Mouse (Mus musculus): ENCODE results near the gene Cd3g. TPM values are rescaled to one million over a fixed set of nuclear protein-coding genes. Genes with fewer than 3 reads are reported as not detected.

The Cd3g gene
- polyA plus RNA-seq, 1 experiment from 2014 or later, result 0.63 TPM

DNA sequence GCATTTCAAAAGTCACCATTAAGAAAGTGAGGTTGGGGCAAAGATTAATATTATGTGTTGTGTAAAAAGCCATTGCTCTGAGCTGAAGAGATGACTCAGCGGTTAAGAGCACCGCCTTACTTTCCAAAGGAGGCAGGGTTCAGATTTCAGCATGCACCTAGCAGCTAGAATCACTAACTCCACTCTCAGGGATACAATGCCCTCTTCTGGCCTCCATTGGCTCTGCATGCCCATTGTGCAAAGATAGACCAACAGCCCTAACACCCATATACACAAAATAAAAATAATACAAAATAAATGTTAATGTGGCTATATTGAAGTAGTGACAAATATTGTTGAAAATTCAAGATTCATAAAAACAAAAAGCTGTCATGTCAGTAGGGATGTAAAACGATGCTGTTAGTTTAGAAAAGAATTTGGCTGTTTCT, 13.4 kb downstream of the Cd3g start:
- ATAC-seq, result peak; percentile 38
- TF ChIP-seq EP300 (IDR thresholded peaks at IDR 0.05) (peak; percentile 31; the same call in 1 of the 2 replicates), CTCF (IDR thresholded peaks at IDR 0.05) (peak; percentile 83)

DNA sequence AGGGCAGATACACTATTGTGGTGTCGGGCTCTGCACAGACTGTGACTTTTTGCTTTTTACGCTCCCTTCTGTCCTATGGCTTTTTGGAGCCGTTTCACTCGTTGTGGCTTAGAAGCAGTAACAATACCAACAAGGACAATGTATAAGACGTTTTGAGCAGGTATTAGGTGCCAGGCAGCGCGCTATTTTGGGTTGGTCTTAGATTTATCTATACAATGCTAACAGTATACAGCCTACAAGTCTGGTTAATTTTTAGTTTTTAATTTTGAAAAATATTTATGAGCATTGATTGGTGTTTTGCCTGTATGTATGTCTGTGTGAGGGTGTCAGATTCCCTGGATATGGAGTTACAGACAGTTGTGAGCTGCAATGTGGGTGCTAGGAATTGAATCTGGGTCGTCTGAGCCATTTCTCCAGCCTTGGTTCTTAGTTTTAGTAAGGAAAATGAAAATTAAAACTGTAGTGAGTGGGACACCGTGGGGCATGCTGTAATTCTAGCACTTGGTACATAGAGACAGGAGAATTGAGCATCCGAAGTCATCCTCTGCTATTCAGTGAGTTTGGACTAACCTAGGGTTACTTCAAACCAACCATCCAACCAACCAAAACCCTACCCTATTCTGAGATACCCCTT, 14.3 kb downstream of the Cd3g start:
- no peaks in the 10 kb centered on the region for H3K36me3 ChIP-seq (ENCODE audit: insufficient read depth, low read length)
- no peak overlapping the region for H3K9ac ChIP-seq (replicated peaks; ENCODE audit: low read depth)
- no peaks in the 10 kb centered on the region for H3K27me3 ChIP-seq (replicated peaks; ENCODE audit: insufficient read depth, low read length)
- H3K4me1 ChIP-seq (ENCODE audit: insufficient read depth, low read depth, low read length), result peaks cover 7% of the 10 kb centered on the region; the same call in 1 of the 2 replicates
- H3K9me3 ChIP-seq (ENCODE audit: low read length), result no peaks in the 10 kb centered on the region
- TF ChIP-seq EP300 (IDR thresholded peaks at IDR 0.05), result no peak
- TF ChIP-seq CTCF (IDR thresholded peaks at IDR 0.05), result no peak
- no peak for ATAC-seq
- no peak for DNase-seq (ENCODE audit: low spot score)
- 12% methylated on average over 10 of the region's 10 CpGs for WGBS
- H3K4me2 ChIP-seq (replicated peaks; ENCODE audit: low read depth, low read length), result peak overlapping the region; percentile 82
- H3K4me3 ChIP-seq (ENCODE audit: low read depth, low read length), result peak overlapping the region; percentile 84
- peak overlapping the region; percentile 60 for H3K27ac ChIP-seq (ENCODE audit: low read length)

More for the DNA sequence above, 13.4 kb downstream of the Cd3g start:
- no peak overlapping the region for H3K9ac ChIP-seq (replicated peaks; ENCODE audit: low read depth)
- no peaks in the 10 kb centered on the region for H3K36me3 ChIP-seq (ENCODE audit: insufficient read depth, low read length)
- no peak overlapping the region for H3K4me2 ChIP-seq (replicated peaks; ENCODE audit: low read depth, low read length)
- DNase-seq (ENCODE audit: low spot score), result peak; percentile 92
- no peak overlapping the region for H3K4me3 ChIP-seq (ENCODE audit: low read depth, low read length)
- no peak overlapping the region for H3K27ac ChIP-seq (ENCODE audit: low read length)
- no peaks in the 10 kb centered on the region for H3K27me3 ChIP-seq (replicated peaks; ENCODE audit: insufficient read depth, low read length)
- H3K4me1 ChIP-seq (ENCODE audit: insufficient read depth, low read depth, low read length), result peaks cover 7% of the 10 kb centered on the region; the same call in 1 of the 2 replicates
- 23% methylated on average over 3 of the region's 3 CpGs for WGBS
- no peaks in the 10 kb centered on the region for H3K9me3 ChIP-seq (ENCODE audit: low read length)

DNA sequence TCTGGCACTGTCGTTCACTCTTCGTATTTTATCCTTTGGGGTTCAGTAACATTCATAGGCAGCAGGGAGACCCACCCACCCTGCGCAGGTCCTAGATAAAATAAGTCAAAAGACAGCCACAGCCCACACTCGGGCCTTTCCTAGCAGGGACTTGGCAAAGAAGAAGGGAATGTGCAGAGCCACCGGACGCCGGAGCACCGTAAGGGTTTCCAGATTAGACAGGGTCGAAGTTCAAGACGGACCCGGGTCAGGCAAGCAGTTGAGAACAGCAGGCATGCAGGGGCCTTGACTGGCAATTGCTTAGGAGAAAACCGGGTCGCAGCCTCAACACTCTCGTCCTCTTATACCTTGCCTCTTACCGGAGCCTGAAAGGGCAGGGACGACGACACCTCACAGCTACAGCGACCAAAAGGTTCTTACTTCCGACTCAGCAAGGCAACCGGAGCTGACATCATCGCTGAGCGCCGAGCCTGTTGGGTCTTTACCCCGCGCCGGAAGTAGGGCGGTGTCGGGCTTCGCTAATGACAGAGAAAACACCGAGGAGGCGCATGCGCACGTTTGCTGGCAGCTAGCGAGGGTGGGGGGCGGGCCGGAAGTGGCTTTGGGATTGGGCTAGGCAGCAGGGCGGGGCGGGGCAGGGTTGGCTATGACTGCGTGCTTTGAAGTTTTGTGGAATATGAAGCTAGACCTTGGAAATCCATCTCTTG, 15.0 kb downstream of the Cd3g start, which contains the start of gene Ube4a:
Ube4a (minus strand) TSS at position 475 of the 707 bp plus-strand sequence.
- no peaks in the 10 kb centered on the region; the same call in 1 of the 2 replicates for H3K36me3 ChIP-seq (ENCODE audit: insufficient read depth, low read length)
- peaks cover 7% of the 10 kb centered on the region; the same call in 1 of the 2 replicates for H3K4me1 ChIP-seq (ENCODE audit: insufficient read depth, low read depth, low read length)
- peak within 1 kb of the TSS; percentile 83 for H3K27ac ChIP-seq (ENCODE audit: low read length)
- peak within 1 kb of the TSS; percentile 82 for H3K4me2 ChIP-seq (replicated peaks; ENCODE audit: low read depth, low read length)
- peak within 1 kb of the TSS; percentile 90 for H3K9ac ChIP-seq (replicated peaks; ENCODE audit: low read depth)
- TF ChIP-seq CTCF (IDR thresholded peaks at IDR 0.05), result no peak
- TF ChIP-seq EP300 (IDR thresholded peaks at IDR 0.05), result no peak
- H3K4me3 ChIP-seq (ENCODE audit: low read depth, low read length), result peak within 1 kb of the TSS; percentile 84
- under 1% methylated on average over 39 of the region's 39 CpGs for WGBS
- peak; percentile 98 for DNase-seq (ENCODE audit: low spot score)
- ATAC-seq, result peak; percentile 98
- H3K27me3 ChIP-seq (replicated peaks; ENCODE audit: insufficient read depth, low read length), result no peaks in the 10 kb centered on the region
- no peaks in the 10 kb centered on the region for H3K9me3 ChIP-seq (ENCODE audit: low read length)

- ATAC-seq (no peak), DNase-seq (ENCODE audit: low spot score) (no peak)
- H3K4me1 ChIP-seq (ENCODE audit: insufficient read depth, low read depth, low read length), result no peaks in the 10 kb centered on the region
- no peaks in the 10 kb centered on the region for H3K27me3 ChIP-seq (replicated peaks; ENCODE audit: insufficient read depth, low read length)
- TF ChIP-seq CTCF (IDR thresholded peaks at IDR 0.05) (no peak), EP300 (IDR thresholded peaks at IDR 0.05) (no peak)
- no peak overlapping the region for H3K4me3 ChIP-seq (ENCODE audit: low read depth, low read length)
- H3K36me3 ChIP-seq (ENCODE audit: insufficient read depth, low read length), result peaks cover 60% of the 10 kb centered on the region
- no peaks in the 10 kb centered on the region for H3K9me3 ChIP-seq (ENCODE audit: low read length)
- no peak overlapping the region for H3K27ac ChIP-seq (ENCODE audit: low read length)
- no peak overlapping the region for H3K4me2 ChIP-seq (replicated peaks; ENCODE audit: low read depth, low read length)
- 88% methylated on average over 3 of the region's 3 CpGs for WGBS
- H3K9ac ChIP-seq (replicated peaks; ENCODE audit: low read depth), result no peak overlapping the region
These were observed 25.8 kb downstream of the Cd3g start for GRCm38 (mm10) chr9:44954432-44954831.

- H3K9me3 ChIP-seq (ENCODE audit: low read length), result no peaks in the 10 kb centered on the region
- 93% methylated on average over 5 of the region's 5 CpGs for WGBS
- no peak for DNase-seq (ENCODE audit: low spot score)
- no peaks in the 10 kb centered on the region for H3K27me3 ChIP-seq (replicated peaks; ENCODE audit: insufficient read depth, low read length)
- no peaks in the 10 kb centered on the region for H3K4me1 ChIP-seq (ENCODE audit: insufficient read depth, low read depth, low read length)
- ATAC-seq, result no peak
- H3K36me3 ChIP-seq (ENCODE audit: insufficient read depth, low read length), result peaks cover 73% of the 10 kb centered on the region
- TF ChIP-seq CTCF (IDR thresholded peaks at IDR 0.05) (no peak), EP300 (IDR thresholded peaks at IDR 0.05) (no peak)
- no peak overlapping the region for H3K4me2 ChIP-seq (replicated peaks; ENCODE audit: low read depth, low read length)
- H3K27ac ChIP-seq (ENCODE audit: low read length), result no peak overlapping the region
- no peak overlapping the region for H3K9ac ChIP-seq (replicated peaks; ENCODE audit: low read depth)
- no peak overlapping the region for H3K4me3 ChIP-seq (ENCODE audit: low read depth, low read length)
These were observed 32.4 kb downstream of the Cd3g start for GRCm38 (mm10) chr9:44947836-44948235.

DNA sequence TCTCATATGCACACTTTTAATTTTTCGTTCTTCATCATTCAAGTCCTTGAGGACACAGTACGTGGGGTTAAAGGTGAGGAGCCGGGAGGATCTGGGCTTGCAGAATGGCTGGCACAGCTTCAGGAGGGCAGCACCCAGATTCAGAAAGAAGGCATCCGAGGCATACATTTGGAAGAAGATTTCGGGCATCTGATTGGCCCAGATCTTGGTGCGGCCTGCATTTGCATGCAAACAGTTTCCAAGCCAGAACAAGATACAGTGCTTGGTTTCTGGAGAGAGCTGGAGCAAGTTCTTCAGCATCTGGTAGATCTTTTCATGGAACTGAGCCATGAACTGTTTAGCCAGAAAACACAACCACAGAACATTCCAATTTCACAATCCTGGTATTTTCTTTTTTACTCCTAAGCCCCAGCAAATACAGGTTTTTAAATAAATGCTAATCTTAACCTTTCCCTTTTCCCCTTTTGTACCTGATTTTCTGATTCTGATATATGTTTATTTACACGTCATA, 34.0 kb downstream of the Cd3g start:
- Histone ChIP-seq H3K9ac (replicated peaks; ENCODE audit: low read depth) (no peak overlapping the region), H3K9me3 (ENCODE audit: low read length) (no peaks in the 10 kb centered on the region), H3K27ac (ENCODE audit: low read length) (no peak overlapping the region), H3K4me1 (ENCODE audit: insufficient read depth, low read depth, low read length) (no peaks in the 10 kb centered on the region), H3K27me3 (replicated peaks; ENCODE audit: insufficient read depth, low read length) (no peaks in the 10 kb centered on the region), H3K4me2 (replicated peaks; ENCODE audit: low read depth, low read length) (no peak overlapping the region), H3K36me3 (ENCODE audit: insufficient read depth, low read length) (peaks cover 74% of the 10 kb centered on the region), H3K4me3 (ENCODE audit: low read depth, low read length) (no peak overlapping the region)
- DNase-seq (ENCODE audit: low spot score), result peak; percentile 51
- 86% methylated on average over 7 of the region's 7 CpGs for WGBS
- ATAC-seq, result no peak
- TF ChIP-seq EP300 (IDR thresholded peaks at IDR 0.05) (no peak), CTCF (IDR thresholded peaks at IDR 0.05) (no peak)

Measured in lung, postnatal 0 days (tissue).